Comparison of ENCODE assay signal across 17 mouse cellular contexts in the genomic region with DNA sequence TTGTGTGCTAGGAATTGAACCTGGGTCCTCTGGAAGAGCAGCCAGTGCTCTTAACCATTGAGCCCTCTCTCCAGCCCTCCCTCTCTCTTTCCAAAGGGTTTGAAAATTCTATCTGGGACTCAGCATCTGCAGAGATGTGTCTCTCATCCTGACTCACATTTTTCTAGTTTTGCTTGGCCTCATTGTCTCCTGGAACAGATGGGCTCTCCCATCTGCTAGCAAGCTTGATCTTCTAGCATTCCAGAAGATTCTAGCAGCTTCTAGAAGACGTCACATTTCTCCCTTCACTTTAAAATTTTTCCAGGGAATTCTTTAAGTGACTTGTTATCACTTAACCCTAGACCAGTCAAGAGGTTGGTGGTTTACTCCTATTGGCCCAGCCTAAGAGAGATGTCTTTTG.
"Had no signal": no experiment of that assay in that cellular context is flagged by ENCODE, and none has a peak within 500 bp of the region (broad histone marks: within the 10 kb centered on the region; RNA-seq: fewer than 3 reads in every experiment).

No protein-coding gene starts in this region.

- H3K27ac ChIP-seq: intestine, embryonic 15.5 days; kidney, embryonic 15.5 days; liver, embryonic 13.5 days; midbrain, embryonic 12.5 days; midbrain, embryonic 15.5 days; neural tube, embryonic 12.5 days; neural tube, embryonic 15.5 days; stomach, postnatal 0 days had no signal

- DNase-seq: kidney, adult 11 months; kidney, adult 8-10 months; kidney, postnatal 10 days; kidney, postnatal 36 days; layer of hippocampus, postnatal 36 days; liver, embryonic 13.5 days; lung, adult 2 months; lung, postnatal 14 days; lung, postnatal 4 days; thymus, postnatal 25 days had no signal

- H3K4me3 ChIP-seq: intestine, embryonic 15.5 days; kidney, embryonic 15.5 days; liver, embryonic 13.5 days; midbrain, embryonic 12.5 days; midbrain, embryonic 15.5 days; neural tube, embryonic 12.5 days; neural tube, embryonic 15.5 days had no signal
